Mouse (Mus musculus) CH12.LX (cell line): ENCODE results near the gene Prkacb. TPM values are rescaled to one million over a fixed set of nuclear protein-coding genes. Genes with fewer than 3 reads are reported as not detected.

Experiments
- DNase-seq: peaks from one replicate; pipeline ENCODE4 v3.0.0-alpha.2; 2013; ENCODE audit errors: extremely low read depth
- H3K27ac ChIP-seq: 2 replicates; pipeline ENCODE4 v1.5.1; 2012; ENCODE audit warnings: low read depth, mild to moderate bottlenecking, control low read depth, moderate library complexity; ENCODE audit not compliant: insufficient read depth
- H3K27me3 ChIP-seq: replicated peaks from 2 replicates; pipeline ENCODE3; 2012; ENCODE audit warnings: inconsistent platforms
- H3K36me3 ChIP-seq, 2 experiments: replicated peaks in 1 of 2; 2 replicates each; pipeline versions ENCODE3 to v1.6.1; 2012; ENCODE audit warnings: inconsistent platforms in 1 of 2, low read length in 1 of 2, mild to moderate bottlenecking in 1 of 2, mixed read lengths in 1 of 2, moderate library complexity in 1 of 2; ENCODE audit not compliant: control insufficient read depth in 1 of 2, insufficient read depth in 1 of 2
- H3K4me1 ChIP-seq, 2 experiments: 2 replicates each; pipeline ENCODE4 v1.6.1; 2012; ENCODE audit warnings: inconsistent platforms in 1 of 2, moderate library complexity in 1 of 2; ENCODE audit not compliant: insufficient read depth in 2 of 2, control insufficient read depth in 1 of 2
- H3K4me2 ChIP-seq: 2 replicates; pipeline ENCODE4 v1.6.1; 2012; ENCODE audit warnings: low read depth, mild to moderate bottlenecking, control low read depth; ENCODE audit not compliant: poor library complexity, insufficient read depth, severe bottlenecking
- H3K4me3 ChIP-seq, 3 experiments: fragments of 150-350 bp in 1 of 3; sonication (generic) in 1 of 3; replicated peaks in 1 of 3; 2 replicates each; pipeline versions ENCODE3 to v1.5.1; 2011 to 2012; ENCODE audit warnings: low read depth in 2 of 3, low read length in 2 of 3, mild to moderate bottlenecking in 2 of 3, moderate library complexity in 2 of 3, control low read depth in 1 of 3, improper control_type of control experiment in 1 of 3, inconsistent platforms in 1 of 3, mixed read lengths in 1 of 3; ENCODE audit not compliant: poor library complexity in 1 of 3
- H3K79me2 ChIP-seq: replicated peaks from 2 replicates; pipeline ENCODE4 v1.6.1; 2012; ENCODE audit warnings: mild to moderate bottlenecking, moderate library complexity; ENCODE audit not compliant: control insufficient read depth, poor library complexity, insufficient read depth, severe bottlenecking; ENCODE audit errors: extremely low read depth
- H3K9ac ChIP-seq: 2 replicates; pipeline ENCODE4 v1.6.1; 2012; ENCODE audit warnings: low read depth, mild to moderate bottlenecking, control low read depth, moderate library complexity; ENCODE audit not compliant: insufficient read depth
- H3K9me3 ChIP-seq: replicated peaks from 2 replicates; pipeline ENCODE3; 2012; ENCODE audit warnings: low read length, inconsistent platforms, mixed read lengths
- BHLHE40 ChIP-seq: IDR thresholded peaks from 2 replicates; pipeline ENCODE4 v1.6.1; 2011; ENCODE audit warnings: mild to moderate bottlenecking, low read depth, low read length, improper control_type of control experiment
- CHD1 ChIP-seq: IDR thresholded peaks from 2 replicates; pipeline ENCODE4 v1.6.1; 2012; ENCODE audit warnings: low read depth, low read length, improper control_type of control experiment, inconsistent platforms
- CHD2 ChIP-seq: IDR thresholded peaks from 2 replicates; pipeline ENCODE4 v1.6.1; 2011; ENCODE audit warnings: low read length, improper control_type of control experiment
- E2F4 ChIP-seq: IDR thresholded peaks from 2 replicates; pipeline ENCODE4 v1.6.1; 2011; ENCODE audit warnings: low read depth, low read length, improper control_type of control experiment; ENCODE audit not compliant: insufficient replicate concordance
- ELF1 ChIP-seq: IDR thresholded peaks from 2 replicates; pipeline ENCODE4 v1.6.1; 2014; ENCODE audit warnings: low read depth, mild to moderate bottlenecking, inconsistent platforms, low read length, improper control_type of control experiment
- ETS1 ChIP-seq: conservative IDR thresholded peaks from 2 replicates; pipeline ENCODE4 v1.6.1; 2012; ENCODE audit warnings: low read depth, mild to moderate bottlenecking, inconsistent platforms, low read length, improper control_type of control experiment, moderate library complexity
- GABPA ChIP-seq: IDR thresholded peaks from 2 replicates; pipeline ENCODE4 v1.6.1; 2012; ENCODE audit warnings: low read depth, low read length, improper control_type of control experiment, inconsistent platforms; ENCODE audit not compliant: insufficient replicate concordance
- HCFC1 ChIP-seq: IDR thresholded peaks from 2 replicates; pipeline ENCODE4 v1.6.1; 2012; ENCODE audit warnings: low read depth, mild to moderate bottlenecking, inconsistent platforms, low read length, improper control_type of control experiment
- IRF4 ChIP-seq: IDR thresholded peaks from 2 replicates; pipeline ENCODE4 v1.6.1; 2014; ENCODE audit warnings: low read depth, mild to moderate bottlenecking, inconsistent platforms, low read length, improper control_type of control experiment
- JUN ChIP-seq: IDR thresholded peaks from 2 replicates; pipeline ENCODE4 v1.6.1; 2011; ENCODE audit warnings: low read depth, mild to moderate bottlenecking, low read length, improper control_type of control experiment, moderate library complexity; ENCODE audit not compliant: insufficient read depth
- KAT2A ChIP-seq: IDR thresholded peaks from 2 replicates; pipeline ENCODE4 v1.6.1; 2012; ENCODE audit warnings: low read length, improper control_type of control experiment, inconsistent platforms; ENCODE audit not compliant: insufficient replicate concordance
- MAFK ChIP-seq: IDR thresholded peaks from 2 replicates; pipeline ENCODE4 v1.6.1; 2011; ENCODE audit warnings: low read length, improper control_type of control experiment; ENCODE audit not compliant: insufficient replicate concordance
- MAX ChIP-seq: IDR thresholded peaks from 2 replicates; pipeline ENCODE4 v1.6.1; 2011; ENCODE audit warnings: low read length, improper control_type of control experiment
- MAZ ChIP-seq: IDR thresholded peaks from 2 replicates; pipeline ENCODE4 v1.6.1; 2012; ENCODE audit warnings: low read depth, mild to moderate bottlenecking, inconsistent platforms, low read length, improper control_type of control experiment, moderate library complexity
- MEF2A ChIP-seq: IDR thresholded peaks from 2 replicates; pipeline ENCODE4 v1.6.1; 2014; ENCODE audit warnings: low read depth, mild to moderate bottlenecking, inconsistent platforms, low read length, improper control_type of control experiment, borderline replicate concordance
- MXI1 ChIP-seq: IDR thresholded peaks from 2 replicates; pipeline ENCODE4 v1.6.1; 2011; ENCODE audit warnings: mild to moderate bottlenecking, low read depth, low read length, improper control_type of control experiment
- MYC ChIP-seq: IDR thresholded peaks from 2 replicates; pipeline ENCODE4 v1.6.1; 2011; ENCODE audit warnings: low read depth, mild to moderate bottlenecking, improper control_type of control experiment, low read length
- NELFE ChIP-seq: IDR thresholded peaks from 2 replicates; pipeline ENCODE4 v1.6.1; 2011; ENCODE audit warnings: low read depth, low read length, improper control_type of control experiment
- NRF1 ChIP-seq: IDR thresholded peaks from 2 replicates; pipeline ENCODE4 v1.6.1; 2014; ENCODE audit warnings: low read depth, mild to moderate bottlenecking, inconsistent platforms, low read length, improper control_type of control experiment, moderate library complexity
- POLR2A ChIP-seq: IDR thresholded peaks from 2 replicates; pipeline ENCODE4 v1.6.1; 2011; ENCODE audit warnings: low read depth, mild to moderate bottlenecking, improper control_type of control experiment, low read length
- POLR2AphosphoS2 ChIP-seq: IDR thresholded peaks from 2 replicates; pipeline ENCODE4 v1.6.1; 2011; ENCODE audit warnings: low read depth, low read length, improper control_type of control experiment
- RAD21 ChIP-seq: IDR thresholded peaks from 2 replicates; pipeline ENCODE4 v1.6.1; 2011; ENCODE audit warnings: low read depth, mild to moderate bottlenecking, low read length, improper control_type of control experiment, moderate library complexity
- RCOR1 ChIP-seq: conservative IDR thresholded peaks from 2 replicates; pipeline ENCODE4 v1.6.1; 2012; ENCODE audit warnings: low read depth, mild to moderate bottlenecking, inconsistent platforms, low read length, improper control_type of control experiment
- SIN3A ChIP-seq: IDR thresholded peaks from 2 replicates; pipeline ENCODE4 v1.6.1; 2012; ENCODE audit warnings: low read length, improper control_type of control experiment, inconsistent platforms
- SMC3 ChIP-seq: IDR thresholded peaks from 2 replicates; pipeline ENCODE4 v1.6.1; 2011; ENCODE audit warnings: low read depth, low read length, improper control_type of control experiment
- TBP ChIP-seq: conservative IDR thresholded peaks from 2 replicates; pipeline ENCODE4 v1.6.1; 2011; ENCODE audit warnings: low read depth, low read length, improper control_type of control experiment
- TCF12 ChIP-seq: IDR thresholded peaks from 2 replicates; pipeline ENCODE4 v1.6.1; 2014; ENCODE audit warnings: low read depth, mild to moderate bottlenecking, inconsistent platforms, low read length, improper control_type of control experiment
- UBTF ChIP-seq: IDR thresholded peaks from 2 replicates; pipeline ENCODE4 v1.6.1; 2012; ENCODE audit warnings: low read depth, mild to moderate bottlenecking, inconsistent platforms, low read length, improper control_type of control experiment, moderate library complexity
- USF1 ChIP-seq: IDR thresholded peaks from 2 replicates; pipeline ENCODE4 v1.6.1; 2014; ENCODE audit warnings: low read depth, mild to moderate bottlenecking, inconsistent platforms, low read length, improper control_type of control experiment
- USF2 ChIP-seq: conservative IDR thresholded peaks from 2 replicates; pipeline ENCODE4 v1.6.1; 2011; ENCODE audit warnings: low read depth, low read length, improper control_type of control experiment
- ZC3H11A ChIP-seq: IDR thresholded peaks from 2 replicates; pipeline ENCODE4 v1.6.1; 2012; ENCODE audit warnings: low read depth, mild to moderate bottlenecking, inconsistent platforms, low read length, improper control_type of control experiment
- ZKSCAN1 ChIP-seq: IDR thresholded peaks from 2 replicates; pipeline ENCODE4 v1.6.1; 2012; ENCODE audit warnings: low read depth, inconsistent platforms, low read length, improper control_type of control experiment, borderline replicate concordance
- ZMIZ1 ChIP-seq: IDR thresholded peaks from 2 replicates; pipeline ENCODE4 v1.6.1; 2012; ENCODE audit warnings: low read depth, mild to moderate bottlenecking, inconsistent platforms, low read length, improper control_type of control experiment
- ZNF384 ChIP-seq: IDR thresholded peaks from 2 replicates; pipeline ENCODE4 v1.6.1; 2012; ENCODE audit warnings: low read depth, low read length, improper control_type of control experiment, inconsistent platforms
- dilution Hi-C: fragments of 300-500 bp; cut with MboI; formaldehyde crosslinking; loops from 2 replicates; pipeline ENCODE4 v1.14.3; 2020; ENCODE audit warnings: low sequenced_read_pairs; ENCODE audit not compliant: extremely low pct_unique_long_range_greater_than_20kb, extremely low pct_ligation_motif_present
- in situ Hi-C: fragments of 300-500 bp; cut with MboI; formaldehyde crosslinking; loops from 3 replicates; pipeline ENCODE4 v1.14.3; 2019; ENCODE audit warnings: low sequenced_read_pairs, low pct_ligation_motif_present, low pct_unique_long_range_greater_than_20kb, mixed read lengths
- polyA plus RNA-seq: library from polyadenylated mRNA; unstranded; fragments of >175 nt; gene quantifications from 2 replicates; pipeline ENCODE4 v1.2.1, GENCODE M21; 2012; ENCODE audit warnings: low read depth; ENCODE audit not compliant: insufficient read length
- total RNA-seq, 2 experiments: library from RNA; depleted of rRNA; stranded (reverse); fragments of 300-350 nt in 1 of 2; fragments of >200 nt in 1 of 2; gene quantifications; 2 replicates each; pipeline ENCODE4 v1.2.3; 2012 to 2014

Prkacb gene
- total RNA-seq (2012; rRNA removed): 29.0 and 33.1 TPM in 2 replicates
- 65.1 and 70.3 TPM in 2 replicates for total RNA-seq (2014; rRNA removed)
- polyA plus RNA-seq: 61.8 and 62.1 TPM in 2 replicates

- in situ Hi-C loops: no loop called here
- no peaks in the 10 kb centered on the region; the same call in 1 of the 2 replicates for H3K79me2 ChIP-seq
- H3K4me3 ChIP-seq: peak within 1 kb of the TSS; percentile 82 to 96 (median 87)
- peaks cover 2 to 25% of the 10 kb centered on the region in 2 experiments for H3K4me1 ChIP-seq
- H3K27me3 ChIP-seq: no peaks in the 10 kb centered on the region
- peak within 1 kb of the TSS; percentile 92 for H3K4me2 ChIP-seq
- peak; percentile 43; the same call in 1 of the 2 replicates for TF ChIP-seq UBTF
- no peak for TF ChIP-seq USF2
- peak; percentile 70; the same call in 1 of the 2 replicates for TF ChIP-seq NELFE
- peak; percentile 66 for TF ChIP-seq MEF2A
- peak; percentile 25 for TF ChIP-seq SMC3
- 0 out of 2 replicates have a peak, but pooled peaks have one; percentile 53 for TF ChIP-seq E2F4
- TF ChIP-seq MYC: peak; percentile 54; the same call in 1 of the 2 replicates
- TF ChIP-seq TBP: peak; percentile 61; the same call in 1 of the 2 replicates
- peak; percentile 77; the same call in 1 of the 2 replicates for TF ChIP-seq MAX
- TF ChIP-seq POLR2A: peak; percentile 74
- no peak for TF ChIP-seq ZC3H11A
- peak; percentile 87 for TF ChIP-seq TCF12
- peak; percentile 46; the same call in 1 of the 2 replicates for TF ChIP-seq CHD1
- peak; percentile 20; the same call in 1 of the 2 replicates for TF ChIP-seq GABPA
- TF ChIP-seq ZNF384: peak; percentile 8; the same call in 1 of the 2 replicates
- no peak for TF ChIP-seq ZKSCAN1
- TF ChIP-seq RCOR1: peak; percentile 81
- TF ChIP-seq MXI1: peak; percentile 77; the same call in 1 of the 2 replicates
- peak; percentile 90 for TF ChIP-seq KAT2A
- peak; percentile 68; the same call in 1 of the 2 replicates for TF ChIP-seq IRF4
- no peak for TF ChIP-seq RAD21
- TF ChIP-seq SIN3A: peak; percentile 97
- TF ChIP-seq CHD2: peak; percentile 51
- TF ChIP-seq ELF1: peak; percentile 88
- peak; percentile 89 for TF ChIP-seq HCFC1
- 0 out of 2 replicates have a peak, but pooled peaks have one; percentile 4 for TF ChIP-seq MAFK
- peak; percentile 51 for TF ChIP-seq BHLHE40
- TF ChIP-seq POLR2AphosphoS2: peak; percentile 80
- no peak; the same call in 1 of the 2 replicates for TF ChIP-seq ETS1
- TF ChIP-seq USF1: no peak
- peak; percentile 96 for TF ChIP-seq MAZ
- TF ChIP-seq NRF1: peak; percentile 56
- TF ChIP-seq ZMIZ1: peak; percentile 73
- no peak for TF ChIP-seq JUN
- dilution Hi-C loops: no loop called here
- H3K9me3 ChIP-seq: no peaks in the 10 kb centered on the region
- peak within 1 kb of the TSS; percentile 48 for H3K27ac ChIP-seq
- H3K36me3 ChIP-seq: peaks cover 3 to 8% of the 10 kb centered on the region in 2 experiments
- H3K9ac ChIP-seq: peak within 1 kb of the TSS; percentile 73
- peak; percentile 85 for DNase-seq
These were observed at the start of gene Prkacb for GRCm38 (mm10) chr3:146812901-146813393. Gene Prkacb (minus strand): TSS chr3:146812990.
